Mouse (Mus musculus) spleen, adult 12 weeks (tissue): ENCODE measurements around the gene Ncf4.

Experiments used
- DNase-seq: peaks from one replicate; pipeline ENCODE4 v3.0.0; 2022; ENCODE audit warnings: low spot score

Ncf4 gene

DNA sequence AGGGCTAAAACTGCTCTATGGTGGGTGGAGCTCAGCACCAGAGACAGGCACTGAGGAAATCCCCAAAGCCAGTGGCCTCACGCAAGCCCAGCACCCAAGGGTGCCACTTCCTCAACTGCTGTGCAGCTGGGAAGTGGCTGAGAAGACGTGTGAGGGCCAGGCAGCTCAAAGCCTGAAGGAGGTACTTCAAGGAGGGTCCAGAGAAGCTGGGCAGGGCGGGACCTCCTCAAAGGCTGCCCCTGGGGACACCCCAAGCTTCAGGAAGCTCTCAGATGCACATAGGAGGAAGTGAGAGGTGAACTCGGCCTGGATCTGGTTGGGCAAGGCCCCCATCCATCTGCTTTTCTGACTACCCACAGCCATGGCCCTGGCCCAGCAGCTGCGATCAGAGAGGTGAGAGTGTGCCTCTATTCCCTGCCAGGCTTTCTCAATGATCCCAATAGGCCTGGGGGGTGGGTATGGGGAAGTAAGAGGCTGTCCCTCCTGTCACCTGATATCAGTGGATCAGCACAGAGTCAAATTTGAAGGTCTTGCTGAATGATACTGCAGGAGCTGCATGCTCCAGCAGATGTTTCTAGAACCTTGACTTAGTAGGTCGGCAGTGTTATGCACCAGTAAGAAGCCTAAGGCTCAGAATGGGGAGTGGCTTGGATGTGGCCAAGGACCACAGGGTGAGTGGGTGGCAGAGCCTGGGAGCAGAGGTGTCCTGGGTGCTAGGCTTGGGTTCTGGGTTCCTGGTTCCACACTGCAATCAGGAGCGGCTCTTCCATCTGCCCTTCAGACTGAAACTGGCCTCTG is at the start of gene Ncf4:
Ncf4 (plus strand) TSS at position 107 of the 798 bp plus-strand sequence.
- DNase-seq: peak; percentile 50

DNA sequence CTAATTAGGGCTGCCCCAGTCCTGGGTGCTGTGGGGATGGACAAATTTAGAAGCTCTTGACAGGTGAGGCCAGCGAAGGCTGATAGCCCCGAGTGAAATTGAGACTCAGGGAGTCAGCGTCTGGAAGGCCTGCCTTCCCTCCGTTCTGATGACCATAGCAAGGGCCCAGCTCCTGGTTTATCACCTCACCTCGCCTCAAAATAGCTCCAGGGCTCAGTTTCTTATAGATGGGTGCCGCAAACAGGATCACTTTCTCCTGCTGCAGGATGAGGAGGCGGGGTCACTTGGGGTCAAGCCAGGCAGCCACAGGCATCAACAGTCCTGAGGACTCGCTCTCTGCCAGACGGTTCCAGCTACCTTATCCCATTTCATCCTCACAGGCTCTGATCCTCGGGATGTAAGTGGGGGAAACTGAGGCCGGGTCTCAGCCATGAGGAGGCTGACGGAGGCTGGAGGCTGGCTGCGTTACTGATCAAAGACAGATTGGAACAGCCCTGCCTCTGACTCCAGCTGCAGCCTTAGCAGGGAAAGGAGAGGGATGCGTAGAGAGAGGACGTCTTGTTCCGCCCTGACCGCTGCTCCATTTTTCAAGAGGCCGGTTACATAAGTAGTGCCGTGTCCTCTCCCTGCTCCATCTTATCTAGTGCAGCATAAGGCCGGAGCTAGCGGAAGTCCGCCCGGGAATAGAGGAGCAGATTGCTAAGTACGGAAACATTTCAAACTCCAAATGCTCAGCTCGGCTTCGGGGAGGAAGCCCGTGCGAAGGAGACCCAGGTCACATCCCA is 49.3 kb upstream of the Ncf4 start:
- no peak for DNase-seq

DNA sequence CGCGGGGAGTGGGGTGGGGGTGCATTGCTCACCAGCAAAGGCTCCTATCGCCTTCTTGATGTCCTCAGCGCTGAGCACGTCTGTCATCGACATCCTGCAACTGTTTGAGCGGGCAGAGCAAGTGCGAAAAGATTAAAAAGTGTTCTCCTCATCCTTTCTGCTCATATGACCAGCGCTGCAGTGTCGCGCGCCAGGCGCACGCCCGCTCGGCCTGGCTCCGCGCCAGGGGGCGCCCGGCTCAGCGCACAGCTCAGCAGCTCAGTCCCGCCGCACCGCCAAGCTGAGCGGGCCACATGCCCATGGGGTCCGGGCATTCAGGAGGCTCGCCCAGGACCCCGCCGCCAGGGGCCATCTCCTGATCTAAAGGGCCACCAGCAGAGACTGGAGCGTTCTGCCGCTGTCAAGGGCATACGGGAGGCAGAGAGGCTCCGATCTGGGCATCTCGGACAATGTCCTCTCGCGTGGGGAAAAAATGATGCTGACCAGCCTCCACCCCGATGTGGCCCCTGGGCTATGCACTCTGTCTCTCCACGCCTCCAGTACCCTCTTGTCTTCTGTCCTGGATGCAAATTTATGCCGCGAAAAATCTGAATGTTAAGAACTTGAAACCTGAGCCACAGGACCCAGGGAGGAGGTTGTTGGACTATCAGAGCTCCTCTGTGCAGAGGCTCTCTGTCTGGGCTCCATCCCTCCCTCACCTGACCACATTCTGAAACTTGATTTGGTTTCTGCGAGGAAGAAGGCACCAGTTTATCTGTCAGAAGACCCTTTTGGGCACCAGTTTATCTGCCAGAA is 40.4 kb upstream of the Ncf4 start:
- DNase-seq: no peak

DNA sequence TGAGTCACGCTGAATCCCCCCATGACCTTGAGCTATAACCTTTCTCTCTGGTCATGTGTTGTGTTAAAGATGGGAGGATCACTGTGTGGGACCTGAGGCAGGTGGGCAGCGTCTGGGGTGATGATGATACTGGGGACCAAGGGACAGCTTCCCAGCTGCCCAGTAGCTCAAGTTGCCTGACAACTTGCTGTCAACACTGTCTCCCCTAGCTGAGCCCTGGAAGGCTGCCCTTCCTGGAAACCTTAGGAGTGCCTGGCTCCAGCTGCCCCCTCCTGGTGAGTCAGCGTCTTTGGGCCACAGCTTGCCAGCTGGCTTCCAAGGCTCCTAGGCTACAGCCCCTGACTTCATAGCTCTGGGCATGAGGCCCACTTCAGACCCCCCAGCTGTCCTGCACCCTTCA is 39.4 kb upstream of the Ncf4 start:
- no peak for DNase-seq

DNA sequence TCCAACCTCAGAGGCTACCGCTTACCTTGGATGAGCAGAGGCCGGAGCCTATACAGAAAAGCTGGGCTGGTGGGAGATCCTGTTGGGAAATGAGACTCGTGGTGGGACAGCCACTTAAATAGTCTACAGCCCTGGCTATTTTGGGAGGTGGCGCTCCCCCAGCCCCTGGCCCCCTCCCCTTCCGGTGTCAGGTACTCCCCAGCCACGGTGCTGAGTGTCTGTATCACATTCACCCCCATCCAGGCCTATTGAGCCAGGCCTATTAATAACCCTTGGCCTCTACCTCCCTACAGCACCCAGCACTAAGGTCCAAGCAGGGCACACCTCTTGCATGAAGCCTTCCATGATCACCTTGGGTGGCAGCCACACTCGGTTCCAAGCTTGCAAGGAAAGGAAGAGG is 38.3 kb upstream of the Ncf4 start, which contains the start of gene Pvalb:
Pvalb (minus strand) TSS at position 89 of the 400 bp plus-strand sequence.
- no peak for DNase-seq

DNA sequence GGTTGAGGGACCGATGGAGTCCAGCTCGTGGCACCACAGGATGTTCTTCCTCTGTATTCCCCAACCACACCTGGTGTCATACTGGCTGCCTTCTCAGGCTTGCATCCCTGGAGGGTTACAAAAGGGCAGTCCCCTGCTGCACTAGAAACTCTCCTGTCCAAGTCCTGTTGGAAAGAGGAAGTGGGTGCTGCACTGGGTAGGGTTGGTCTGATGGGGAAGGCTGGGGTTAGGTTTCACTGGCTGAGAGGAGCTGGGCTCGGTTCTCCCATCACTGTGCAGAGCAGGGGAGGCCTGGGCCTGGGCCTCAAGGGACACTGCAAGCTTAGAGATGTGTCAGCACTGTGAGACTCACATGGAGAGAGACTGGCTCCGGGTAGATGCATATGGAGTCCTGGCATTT is 34.4 kb upstream of the Ncf4 start:
- DNase-seq: no peak

DNA sequence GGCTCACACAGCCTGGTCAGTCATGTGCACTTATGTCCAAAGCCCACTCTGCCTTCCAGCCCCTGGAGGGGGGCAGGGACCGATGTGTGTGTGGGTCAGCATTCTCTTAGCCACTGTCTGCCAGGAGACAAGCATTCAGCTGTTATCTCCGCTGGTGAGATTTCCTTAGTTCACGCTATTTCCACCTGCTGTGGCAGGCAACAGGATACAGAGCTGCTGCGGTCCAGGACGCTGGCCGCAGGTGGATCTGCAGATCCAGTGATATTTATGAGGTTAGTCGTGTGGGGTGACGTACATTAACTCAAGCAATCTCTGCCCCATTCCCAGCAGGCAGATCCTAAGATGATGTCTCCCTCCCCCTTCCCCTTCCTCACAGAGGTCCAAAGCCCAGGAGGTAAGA is 33.2 kb upstream of the Ncf4 start:
- DNase-seq: no peak

DNA sequence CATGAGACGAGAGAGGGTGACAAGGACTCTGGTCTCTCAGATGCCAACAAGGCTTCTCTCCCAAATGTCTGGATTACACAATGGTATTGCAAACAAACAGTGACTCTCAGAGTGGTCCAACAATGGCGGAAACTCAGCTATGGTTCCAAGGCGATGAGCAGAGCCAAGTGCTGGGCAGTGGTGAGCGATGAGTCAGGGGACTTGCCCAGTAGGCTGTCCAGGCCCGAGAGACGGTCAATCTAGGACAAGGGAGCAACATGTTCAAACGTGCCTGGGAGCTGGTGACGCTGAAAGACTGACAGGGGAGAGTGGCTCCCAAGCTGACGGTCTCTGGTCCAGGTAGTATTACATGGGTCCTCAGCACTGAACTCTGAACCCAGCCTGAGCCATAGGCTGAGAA is 29.3 kb upstream of the Ncf4 start:
- no peak for DNase-seq

DNA sequence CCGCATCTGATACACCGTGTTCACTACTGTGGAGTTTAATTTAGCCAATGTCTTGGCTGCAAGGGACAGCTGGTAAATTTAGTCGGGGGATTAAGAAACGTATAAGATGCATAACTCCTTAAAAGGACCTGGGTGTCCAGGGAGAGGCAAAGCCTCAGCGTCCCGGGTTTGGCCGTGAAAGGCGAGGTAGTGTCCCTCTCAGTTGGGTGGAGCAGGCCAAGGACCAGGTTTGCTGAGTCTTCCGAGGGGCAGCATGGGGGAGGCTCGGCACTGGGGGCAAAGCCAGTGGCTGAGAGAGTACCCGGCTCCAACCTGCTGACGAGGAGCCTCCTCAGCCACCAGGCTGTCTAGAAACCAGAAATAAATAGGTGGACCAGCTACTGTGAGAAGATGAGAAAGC is 16.8 kb upstream of the Ncf4 start:
- no peak for DNase-seq

DNA sequence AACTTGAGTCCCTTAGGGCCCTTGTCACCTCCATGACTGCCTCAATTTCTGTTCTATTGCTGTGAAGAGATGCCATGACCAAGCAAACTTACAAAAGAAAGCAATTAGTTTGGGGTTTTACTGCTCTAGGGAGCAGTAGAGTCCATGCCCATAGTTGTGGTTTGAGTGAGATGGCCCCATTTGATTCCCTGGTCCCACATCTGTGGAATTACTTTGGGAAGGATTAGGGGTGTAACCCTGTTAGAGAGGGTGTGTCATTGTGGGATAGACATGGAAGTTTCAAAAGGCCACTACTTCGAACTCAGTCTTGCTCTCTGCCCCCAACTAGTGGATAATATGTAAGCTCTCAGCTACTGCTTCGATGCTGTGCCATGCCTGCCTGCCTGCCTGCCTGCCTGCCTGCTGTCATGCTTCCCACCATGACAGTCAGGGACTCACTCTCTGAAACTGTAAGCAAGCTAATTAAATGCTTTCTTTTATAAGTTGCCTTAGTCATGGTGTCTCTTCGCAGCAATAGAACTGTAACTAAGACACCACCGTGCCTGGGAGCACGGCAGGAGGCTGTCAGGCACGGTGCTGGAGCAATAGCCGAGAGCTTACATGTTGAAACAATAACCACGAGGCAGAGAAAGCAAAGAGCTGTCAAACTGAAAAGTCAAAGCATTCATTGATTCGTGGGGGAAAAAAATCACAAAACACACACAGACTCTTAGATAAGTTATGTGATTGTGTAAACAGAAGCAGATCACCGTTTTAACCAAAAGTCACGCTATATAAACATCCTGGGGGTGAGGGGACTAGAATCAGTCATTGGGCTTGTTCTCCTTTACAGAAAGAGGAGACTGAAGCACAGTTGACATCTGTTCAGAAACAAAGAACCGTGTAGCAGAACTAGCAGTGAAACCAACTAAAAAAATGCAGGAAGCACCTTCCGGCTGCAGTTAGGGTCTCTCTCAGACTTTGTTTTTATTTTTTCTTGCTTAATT is 13.0 kb upstream of the Ncf4 start:
- no peak for DNase-seq

DNA sequence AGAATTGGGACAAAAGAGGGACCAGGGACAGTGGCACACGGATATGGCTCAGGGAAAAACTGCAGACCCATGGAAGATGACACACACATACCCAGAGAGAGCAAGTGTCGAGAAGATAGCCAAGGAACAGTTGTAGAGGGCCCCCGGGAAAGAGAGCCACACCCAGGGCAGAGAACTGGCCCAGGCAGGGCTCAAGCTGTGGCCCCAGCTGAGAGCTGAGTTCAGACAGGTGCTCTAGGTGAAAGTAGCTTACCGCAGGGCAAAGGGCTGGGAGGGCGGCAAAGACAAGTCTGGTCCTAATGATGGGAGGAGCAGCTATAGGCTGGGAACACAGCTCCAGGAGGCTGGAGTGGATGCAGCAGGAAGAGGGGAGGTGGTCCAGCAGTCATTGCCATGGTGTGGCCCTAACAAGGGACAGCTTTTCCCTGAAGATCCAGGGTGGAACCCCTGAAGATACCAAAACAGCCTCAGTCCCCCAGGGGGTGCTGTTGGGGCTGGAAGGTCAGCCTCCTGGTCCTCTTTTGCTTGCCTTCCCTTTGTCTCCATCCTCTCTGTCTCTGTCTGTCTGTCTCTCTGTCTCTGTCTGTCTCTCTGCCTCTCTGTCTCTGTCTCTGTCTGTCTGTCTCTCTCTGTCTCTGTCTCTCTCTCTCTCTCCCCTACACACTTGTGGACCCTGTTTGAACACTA is 9.6 kb upstream of the Ncf4 start:
- no peak for DNase-seq

DNA sequence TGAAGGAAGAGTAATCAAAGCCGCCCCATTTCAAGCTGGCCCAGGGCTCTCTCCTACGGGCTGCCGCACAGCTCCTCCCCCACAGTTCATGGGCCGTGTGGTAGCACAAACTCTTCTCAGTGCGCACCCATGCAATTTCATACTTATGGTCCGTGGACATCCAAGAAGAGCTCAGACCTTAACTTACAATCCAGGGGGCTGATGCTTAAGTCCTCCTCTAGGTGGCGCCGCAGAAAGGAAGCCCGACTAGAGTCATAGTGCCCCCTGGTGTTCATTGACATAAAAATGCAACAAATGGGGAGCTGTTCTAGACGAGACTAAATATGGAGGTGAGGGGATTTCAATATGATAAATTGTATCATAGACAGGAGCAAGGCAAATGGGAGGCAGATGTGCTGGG is 5.1 kb upstream of the Ncf4 start:
- peak; percentile 29 for DNase-seq

DNA sequence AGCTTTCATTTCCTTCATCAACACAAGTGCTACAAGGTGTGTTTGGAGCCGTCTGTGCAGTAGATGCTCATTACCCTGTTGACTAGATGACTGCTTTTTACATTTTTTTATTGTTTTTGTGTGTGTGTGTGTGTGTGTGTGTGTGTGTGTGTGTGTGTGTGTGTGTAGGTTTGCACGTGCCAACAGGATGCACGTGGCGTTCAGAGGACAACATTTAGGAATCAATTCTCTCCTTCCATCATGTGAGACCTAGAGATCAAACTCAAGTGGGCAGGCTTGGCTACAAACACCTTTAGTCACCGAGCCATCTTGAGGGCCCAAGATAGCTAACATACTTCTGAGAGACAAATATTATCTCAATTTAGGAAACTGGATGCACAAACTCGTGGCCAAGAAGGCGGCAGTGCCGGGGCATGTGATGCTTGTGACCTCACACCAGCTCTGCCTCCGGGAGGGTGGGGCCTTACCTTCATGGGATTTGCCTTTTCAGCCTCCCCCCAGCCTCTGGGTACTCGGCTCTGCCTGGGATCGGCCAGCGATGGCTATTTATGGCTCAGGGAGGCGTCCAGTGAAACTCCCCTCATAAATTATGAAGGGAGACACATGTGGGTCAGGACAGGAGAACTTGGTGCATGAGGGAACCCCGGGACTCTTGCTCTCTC is 4.5 kb upstream of the Ncf4 start:
- no peak for DNase-seq

DNA sequence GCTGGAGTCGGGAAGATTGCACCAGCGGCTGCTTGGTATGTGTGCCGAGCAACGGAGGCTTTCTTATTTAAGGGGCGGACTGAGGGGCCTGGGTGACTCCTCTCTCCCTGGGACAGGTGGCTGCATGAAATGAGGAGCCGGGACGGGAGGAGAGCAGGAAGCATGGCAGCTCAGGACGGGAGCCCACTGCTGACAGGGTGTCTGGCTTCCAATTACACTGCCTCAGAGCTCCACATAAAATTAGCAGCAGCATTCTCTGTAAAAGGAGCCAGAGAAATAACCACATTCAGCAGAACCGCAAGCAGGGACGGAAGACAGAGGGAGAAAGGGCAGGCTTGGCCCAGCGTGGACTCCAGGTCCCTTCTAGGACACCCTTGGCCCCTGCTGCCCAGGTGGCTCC is 3.3 kb upstream of the Ncf4 start:
- DNase-seq: no peak

DNA sequence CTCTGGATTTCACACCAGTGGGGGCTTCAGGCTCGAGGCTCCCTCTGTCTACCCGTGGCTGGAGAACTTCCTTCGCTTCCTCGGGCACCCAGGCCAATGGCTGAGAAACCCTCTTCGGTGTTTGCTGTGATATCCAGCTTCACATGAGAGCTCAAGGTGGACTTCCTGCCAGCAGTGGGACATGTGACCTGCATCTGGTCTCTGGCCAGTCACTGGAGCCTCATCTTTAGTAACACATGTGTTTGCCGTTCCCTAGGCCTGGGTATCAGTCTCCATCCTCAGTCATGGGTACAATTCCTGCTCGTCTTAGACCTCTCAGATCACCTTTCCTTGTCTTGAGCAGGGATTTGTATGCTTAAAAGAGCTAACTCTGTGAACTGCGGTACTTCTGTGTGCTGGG is 1.5 kb upstream of the Ncf4 start:
- DNase-seq: no peak

DNA sequence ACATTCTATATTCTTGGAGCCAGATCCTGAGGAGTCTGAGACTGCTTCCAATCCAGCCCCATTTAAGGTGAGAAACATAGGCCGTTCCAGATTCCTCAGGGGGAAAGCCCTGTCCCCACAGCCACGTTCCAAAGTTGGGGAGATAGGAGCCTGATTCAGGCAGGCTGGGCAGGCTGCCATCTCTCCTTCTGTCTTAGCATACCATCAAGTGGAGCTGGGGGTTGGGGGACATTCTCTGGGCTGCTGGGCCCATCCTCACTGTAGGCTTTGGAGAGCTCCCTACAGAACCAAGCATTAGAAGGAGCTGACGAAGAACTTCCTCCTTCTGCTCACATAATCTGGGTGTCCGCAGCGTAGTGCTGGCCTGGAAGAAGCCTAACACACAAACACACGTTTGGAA is 827 bp upstream of the Ncf4 start:
- no peak for DNase-seq

DNA sequence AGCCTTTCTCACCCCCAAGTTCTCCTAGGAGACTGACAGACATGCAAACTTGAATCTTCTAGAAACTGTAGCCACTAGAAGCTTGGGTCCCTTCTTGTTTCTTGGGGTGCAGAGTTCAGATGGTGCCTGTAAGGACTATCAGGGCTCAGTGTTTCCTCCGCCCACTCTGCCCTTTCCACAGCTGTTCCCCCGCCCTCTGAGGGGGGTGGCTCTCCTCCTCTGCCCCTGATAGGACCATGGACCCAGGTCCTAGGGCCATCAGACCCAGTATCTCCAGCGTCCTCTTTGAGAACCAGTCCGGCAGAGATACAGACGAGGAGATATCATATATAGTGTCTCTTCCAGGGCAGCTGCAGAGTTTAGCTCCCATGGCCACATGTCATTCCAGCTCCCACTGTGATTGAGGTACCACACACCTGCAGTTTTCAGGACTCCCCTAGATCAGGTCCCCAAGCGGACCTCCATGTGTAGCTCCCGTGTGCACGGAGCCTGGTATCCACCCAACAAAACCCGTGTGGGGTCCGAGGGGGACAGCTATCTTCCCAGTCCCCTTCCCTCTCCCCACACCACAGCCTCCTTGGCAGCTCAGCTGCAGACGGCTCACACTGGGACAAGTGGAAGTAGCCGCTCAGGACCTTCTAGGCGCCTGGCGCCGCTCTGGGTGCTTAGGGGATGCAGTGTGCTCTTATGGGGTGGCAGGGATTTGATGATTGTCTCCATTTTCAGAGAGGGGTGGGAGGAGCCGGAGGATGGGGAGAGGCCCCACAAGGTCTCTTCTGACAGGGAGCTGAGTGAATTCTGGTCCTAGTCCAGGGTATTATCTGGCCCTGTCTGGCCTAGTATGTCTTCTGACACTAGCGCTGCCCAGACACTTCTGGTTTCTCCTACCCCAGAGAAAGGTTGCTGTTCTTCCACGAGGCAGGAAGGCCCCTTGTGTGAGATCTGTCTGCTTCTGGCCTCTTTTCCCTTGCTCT is 1.8 kb downstream of the Ncf4 start:
- no peak for DNase-seq

DNA sequence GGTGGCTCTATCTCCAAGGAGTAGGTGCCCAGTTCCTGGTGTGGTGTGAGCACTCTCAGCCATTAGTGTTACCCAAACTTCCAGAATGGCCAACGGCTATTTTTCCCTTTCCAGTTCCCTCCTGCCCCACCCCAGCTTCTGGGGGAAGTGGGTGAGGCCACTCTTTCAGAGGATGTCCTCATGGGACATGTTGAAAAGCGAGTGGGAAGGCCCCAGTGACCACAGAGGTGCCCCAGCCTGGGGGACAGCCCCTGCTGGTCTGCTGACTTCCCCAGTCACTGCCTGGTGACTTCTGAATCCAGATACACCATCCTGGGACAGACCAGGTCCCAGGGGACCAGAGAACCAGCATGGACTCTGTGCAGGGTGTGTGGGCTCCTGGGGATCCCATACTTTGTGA is 3.1 kb downstream of the Ncf4 start:
- no peak for DNase-seq

DNA sequence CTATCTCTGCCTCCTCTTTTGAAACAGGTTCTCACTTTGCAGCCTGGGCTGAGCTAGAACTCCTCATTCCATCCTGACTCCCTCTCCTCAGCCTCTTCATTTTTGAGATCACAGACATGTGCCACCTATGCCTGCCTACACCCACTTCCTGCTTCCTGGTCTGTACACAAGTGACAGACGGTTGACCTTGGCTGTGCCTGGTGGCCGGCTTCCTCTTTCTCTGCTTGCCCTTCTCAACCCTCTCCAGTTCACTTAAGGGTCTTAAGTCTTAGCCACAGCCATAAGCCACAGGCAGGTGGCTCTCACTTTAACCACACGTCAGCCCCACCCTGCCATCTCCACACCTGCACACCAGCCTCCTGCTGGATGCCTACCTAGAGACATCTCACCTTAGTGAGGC is 3.8 kb downstream of the Ncf4 start:
- DNase-seq: no peak
